Mouse (Mus musculus): Measurements from ENCODE around the gene AC141477.1. TPM values are rescaled to one million over a fixed set of nuclear protein-coding genes. Genes with fewer than 3 reads are reported as not detected.

Gene AC141477.1
- total and polyA plus RNA-seq, 2 experiments from 2014 or later: not detected

- H3K36me3 ChIP-seq (replicated peaks; ENCODE audit: control insufficient read depth, insufficient read depth, low read length): peaks cover 65% of the 10 kb centered on the region
- DNase-seq (ENCODE audit: low spot score) (no peak), ATAC-seq (ENCODE audit: insufficient read depth, low read depth) (no peak)
- H3K4me2 ChIP-seq (ENCODE audit: low read depth, low read length): no peak overlapping the region
- H3K27me3 ChIP-seq (ENCODE audit: control insufficient read depth, insufficient read depth, low read length): no peaks in the 10 kb centered on the region
- H3K4me1 ChIP-seq (ENCODE audit: control insufficient read depth, insufficient read depth): no peaks in the 10 kb centered on the region
- TF ChIP-seq CTCF (IDR thresholded peaks at IDR 0.05; ENCODE audit: low read depth) (peak; percentile 36; the same call in 1 of the 2 replicates), EP300 (IDR thresholded peaks at IDR 0.05; ENCODE audit: low read depth) (no peak)
- H3K27ac ChIP-seq (ENCODE audit: low read depth): no peak overlapping the region
- no peak overlapping the region for H3K9ac ChIP-seq (replicated peaks; ENCODE audit: low read depth, low read length)
- 93% methylated on average over 9 of the region's 9 CpGs for WGBS
- no peak overlapping the region for H3K4me3 ChIP-seq (ENCODE audit: low read depth, low read length)
- H3K9me3 ChIP-seq (replicated peaks; ENCODE audit: control insufficient read depth, low read length): no peaks in the 10 kb centered on the region
Measured at GRCm38 (mm10) chr10:76391786-76392185, 48.5 kb downstream of the AC141477.1 start.

- H3K27me3 ChIP-seq (ENCODE audit: control insufficient read depth, insufficient read depth, low read length): no peaks in the 10 kb centered on the region
- peaks cover 66% of the 10 kb centered on the region for H3K36me3 ChIP-seq (replicated peaks; ENCODE audit: control insufficient read depth, insufficient read depth, low read length)
- H3K4me1 ChIP-seq (ENCODE audit: control insufficient read depth, insufficient read depth): no peaks in the 10 kb centered on the region
- 88% methylated on average over 9 of the region's 9 CpGs for WGBS
- no peak overlapping the region for H3K4me3 ChIP-seq (ENCODE audit: low read depth, low read length)
- no peak overlapping the region for H3K4me2 ChIP-seq (ENCODE audit: low read depth, low read length)
- H3K27ac ChIP-seq (ENCODE audit: low read depth): no peak overlapping the region
- DNase-seq (ENCODE audit: low spot score): no peak
- no peaks in the 10 kb centered on the region for H3K9me3 ChIP-seq (replicated peaks; ENCODE audit: control insufficient read depth, low read length)
- no peak overlapping the region for H3K9ac ChIP-seq (replicated peaks; ENCODE audit: low read depth, low read length)
- no peak for ATAC-seq (ENCODE audit: insufficient read depth, low read depth)
- TF ChIP-seq CTCF (IDR thresholded peaks at IDR 0.05; ENCODE audit: low read depth): no peak
- no peak for TF ChIP-seq EP300 (IDR thresholded peaks at IDR 0.05; ENCODE audit: low read depth)
Measured at GRCm38 (mm10) chr10:76391166-76391565, 49.1 kb downstream of the AC141477.1 start.

Other genes with a start within 250 kb of the AC141477.1 start
- gene Prmt2, start 202.6 kb downstream of the AC141477.1 start, total RNA-seq (2014; rRNA removed; ENCODE audit: low replicate concordance): 24.2 and 27.7 TPM in 2 replicates
- 31.7 and 36.2 TPM in 2 replicates for gene Prmt2, start 202.6 kb downstream of the AC141477.1 start, polyA plus RNA-seq (2015; fragmentation: Nextera tagmentation; extraction: Ambion mirVana)
- gene S100b, start 186.6 kb downstream of the AC141477.1 start, total RNA-seq (2014; rRNA removed; ENCODE audit: low replicate concordance): 0.89 TPM in 1 of 2 replicates, not detected in the other
- 0.70 and 0.86 TPM in 2 replicates for gene S100b, start 186.6 kb downstream of the AC141477.1 start, polyA plus RNA-seq (2015; fragmentation: Nextera tagmentation; extraction: Ambion mirVana)
- gene Dip2a, start 95.2 kb downstream of the AC141477.1 start, total RNA-seq (2014; rRNA removed; ENCODE audit: low replicate concordance): 23.8 and 47.4 TPM in 2 replicates
- gene Dip2a, start 95.2 kb downstream of the AC141477.1 start, polyA plus RNA-seq (2015; fragmentation: Nextera tagmentation; extraction: Ambion mirVana): 4.3 and 5.7 TPM in 2 replicates
- 17.6 and 39.4 TPM in 2 replicates for gene Pcnt, start 2.3 kb upstream of the AC141477.1 start, total RNA-seq (2014; rRNA removed; ENCODE audit: low replicate concordance)
- gene Pcnt, start 2.3 kb upstream of the AC141477.1 start, polyA plus RNA-seq (2015; fragmentation: Nextera tagmentation; extraction: Ambion mirVana): 9.0 and 9.5 TPM in 2 replicates
- not detected in 2 replicates for gene 2610028H24Rik, start 8.6 kb upstream of the AC141477.1 start, total RNA-seq (2014; rRNA removed; ENCODE audit: low replicate concordance)
- gene 2610028H24Rik, start 8.6 kb upstream of the AC141477.1 start, polyA plus RNA-seq (2015; fragmentation: Nextera tagmentation; extraction: Ambion mirVana): 0.47 TPM in 1 of 2 replicates, not detected in the other
- 42.0 and 58.6 TPM in 2 replicates for gene Mcm3ap, start 28.5 kb upstream of the AC141477.1 start, total RNA-seq (2014; rRNA removed; ENCODE audit: low replicate concordance)
- gene Mcm3ap, start 28.5 kb upstream of the AC141477.1 start, polyA plus RNA-seq (2015; fragmentation: Nextera tagmentation; extraction: Ambion mirVana): 28.6 and 30.9 TPM in 2 replicates
- 3.0 and 6.3 TPM in 2 replicates for gene Ybey, start 28.7 kb upstream of the AC141477.1 start, total RNA-seq (2014; rRNA removed; ENCODE audit: low replicate concordance)
- 4.5 TPM in 2 replicates for gene Ybey, start 28.7 kb upstream of the AC141477.1 start, polyA plus RNA-seq (2015; fragmentation: Nextera tagmentation; extraction: Ambion mirVana)
- gene Lss, start 91.1 kb upstream of the AC141477.1 start, total RNA-seq (2014; rRNA removed; ENCODE audit: low replicate concordance): 4.9 and 9.0 TPM in 2 replicates
- gene Lss, start 91.1 kb upstream of the AC141477.1 start, polyA plus RNA-seq (2015; fragmentation: Nextera tagmentation; extraction: Ambion mirVana): 5.7 and 7.8 TPM in 2 replicates
- not detected in 2 replicates for gene Spatc1l, start 121.8 kb upstream of the AC141477.1 start, total RNA-seq (2014; rRNA removed; ENCODE audit: low replicate concordance)
- not detected in 2 replicates for gene Spatc1l, start 121.8 kb upstream of the AC141477.1 start, polyA plus RNA-seq (2015; fragmentation: Nextera tagmentation; extraction: Ambion mirVana)
- 3.5 and 5.8 TPM in 2 replicates for gene Ftcd, start 135.2 kb upstream of the AC141477.1 start, total RNA-seq (2014; rRNA removed; ENCODE audit: low replicate concordance)
- gene Ftcd, start 135.2 kb upstream of the AC141477.1 start, polyA plus RNA-seq (2015; fragmentation: Nextera tagmentation; extraction: Ambion mirVana): 4.5 and 5.6 TPM in 2 replicates
- gene Col6a2, start 183.2 kb upstream of the AC141477.1 start, total RNA-seq (2014; rRNA removed; ENCODE audit: low replicate concordance): 133 and 156 TPM in 2 replicates
- 67.6 and 72.4 TPM in 2 replicates for gene Col6a2, start 183.2 kb upstream of the AC141477.1 start, polyA plus RNA-seq (2015; fragmentation: Nextera tagmentation; extraction: Ambion mirVana)